Mouse (Mus musculus) MEL (cell line): ENCODE results near the gene Atp6v0a4. TPM values are rescaled to one million over a fixed set of nuclear protein-coding genes. Genes with fewer than 3 reads are reported as not detected.

Experiments
- DNase-seq: peaks from one replicate; pipeline ENCODE4 v3.0.0; 2011; ENCODE audit warnings: low read depth, low spot score
- H3K27ac ChIP-seq: 2 replicates; pipeline ENCODE4 v1.5.1; 2012; ENCODE audit warnings: low read depth, mild to moderate bottlenecking, control low read depth, low read length, moderate library complexity; ENCODE audit not compliant: control insufficient read depth
- H3K27me3 ChIP-seq, 2 experiments: fragments of 150-350 bp in 1 of 2; sonication (generic) in 1 of 2; 2 replicates each; pipeline ENCODE4 v1.6.1; 2012; ENCODE audit warnings: low read length in 2 of 2, mild to moderate bottlenecking in 2 of 2, improper control_type of control experiment in 1 of 2, moderate library complexity in 1 of 2; ENCODE audit not compliant: insufficient read depth in 2 of 2, control insufficient read depth in 1 of 2
- H3K36me3 ChIP-seq, 2 experiments: 2 replicates each; pipeline ENCODE4 v1.6.1; 2012 to 2014; ENCODE audit warnings: low read length in 2 of 2, improper control_type of control experiment in 1 of 2, inconsistent platforms in 1 of 2, mild to moderate bottlenecking in 1 of 2; ENCODE audit not compliant: insufficient read depth in 2 of 2, control insufficient read depth in 1 of 2
- H3K4me1 ChIP-seq, 2 experiments: fragments of 150-350 bp in 1 of 2; sonication (generic) in 1 of 2; 2 replicates each; pipeline ENCODE4 v1.6.1; 2012; ENCODE audit warnings: low read length in 2 of 2, improper control_type of control experiment in 1 of 2, mild to moderate bottlenecking in 1 of 2; ENCODE audit not compliant: insufficient read depth in 2 of 2, control insufficient read depth in 1 of 2
- H3K4me3 ChIP-seq, 2 experiments: fragments of 150-350 bp in 1 of 2; sonication (generic) in 1 of 2; 2 replicates each; pipeline ENCODE4 v1.5.1; 2012; ENCODE audit warnings: low read depth in 2 of 2, low read length in 2 of 2, mild to moderate bottlenecking in 2 of 2, moderate library complexity in 2 of 2, control low read depth in 1 of 2, improper control_type of control experiment in 1 of 2; ENCODE audit not compliant: control insufficient read depth in 1 of 2, insufficient read depth in 1 of 2
- H3K79me2 ChIP-seq: 2 replicates; pipeline ENCODE4 v1.6.1; 2012; ENCODE audit warnings: mild to moderate bottlenecking, low read length, moderate library complexity; ENCODE audit not compliant: control insufficient read depth, poor library complexity, insufficient read depth
- H3K9ac ChIP-seq: 2 replicates; pipeline ENCODE4 v1.6.1; 2012; ENCODE audit warnings: low read depth, mild to moderate bottlenecking, control low read depth, low read length, moderate library complexity; ENCODE audit not compliant: control insufficient read depth, poor library complexity, severe bottlenecking
- H3K9me3 ChIP-seq: fragments of 150-350 bp; sonication (generic); replicated peaks from 2 replicates; pipeline ENCODE4 v1.6.1; 2012; ENCODE audit warnings: mild to moderate bottlenecking, low read length, improper control_type of control experiment, moderate library complexity; ENCODE audit not compliant: insufficient read depth
- BHLHE40 ChIP-seq: IDR thresholded peaks from 2 replicates; pipeline ENCODE4 v1.6.1; 2012; ENCODE audit warnings: low read depth, mild to moderate bottlenecking, inconsistent platforms, low read length, improper control_type of control experiment, borderline replicate concordance
- CHD1 ChIP-seq: IDR thresholded peaks from 2 replicates; pipeline ENCODE4 v1.6.1; 2012; ENCODE audit warnings: low read depth, mild to moderate bottlenecking, inconsistent platforms, low read length, improper control_type of control experiment
- GABPA ChIP-seq: IDR thresholded peaks from 2 replicates; pipeline ENCODE4 v1.6.1; 2012; ENCODE audit warnings: low read depth, mild to moderate bottlenecking, inconsistent platforms, low read length, improper control_type of control experiment, moderate library complexity
- HCFC1 ChIP-seq: IDR thresholded peaks from 2 replicates; pipeline ENCODE4 v1.6.1; 2012; ENCODE audit warnings: low read depth, mild to moderate bottlenecking, inconsistent platforms, low read length, improper control_type of control experiment, moderate library complexity
- JUND ChIP-seq: IDR thresholded peaks from 2 replicates; pipeline ENCODE4 v1.6.1; 2011; ENCODE audit warnings: low read depth, mild to moderate bottlenecking, improper control_type of control experiment, low read length
- MAZ ChIP-seq: IDR thresholded peaks from 2 replicates; pipeline ENCODE4 v1.6.1; 2012; ENCODE audit warnings: low read depth, mild to moderate bottlenecking, inconsistent platforms, low read length, improper control_type of control experiment
- MXI1 ChIP-seq: IDR thresholded peaks from 2 replicates; pipeline ENCODE4 v1.6.1; 2011; ENCODE audit warnings: mild to moderate bottlenecking, low read depth, low read length, improper control_type of control experiment
- MYB ChIP-seq: IDR thresholded peaks from 2 replicates; pipeline ENCODE4 v1.6.1; 2011; ENCODE audit warnings: mild to moderate bottlenecking, low read depth, low read length, improper control_type of control experiment
- NRF1 ChIP-seq: IDR thresholded peaks from 2 replicates; pipeline ENCODE4 v1.6.1; 2014; ENCODE audit warnings: low read depth, mild to moderate bottlenecking, inconsistent platforms, low read length, improper control_type of control experiment, moderate library complexity; ENCODE audit not compliant: poor library complexity, insufficient read depth, severe bottlenecking
- POLR2AphosphoS2 ChIP-seq: IDR thresholded peaks from 2 replicates; pipeline ENCODE4 v1.6.1; 2011; ENCODE audit warnings: low read length, improper control_type of control experiment
- POLR2AphosphoS5 ChIP-seq: IDR thresholded peaks from 2 replicates; pipeline ENCODE4 v1.6.1; 2012; ENCODE audit warnings: low read depth, borderline replicate concordance, mild to moderate bottlenecking, inconsistent platforms, low read length, moderate library complexity, mixed read lengths
- RAD21 ChIP-seq: IDR thresholded peaks from 2 replicates; pipeline ENCODE4 v1.6.1; 2011; ENCODE audit warnings: mild to moderate bottlenecking, low read depth, low read length, improper control_type of control experiment
- SMC3 ChIP-seq: IDR thresholded peaks from 2 replicates; pipeline ENCODE4 v1.6.1; 2011; ENCODE audit warnings: low read depth, low read length, improper control_type of control experiment
- TAL1 ChIP-seq: IDR thresholded peaks from 2 replicates; pipeline ENCODE4 v1.6.1; 2012; ENCODE audit warnings: mild to moderate bottlenecking, inconsistent platforms, low read length, moderate library complexity, mixed read lengths
- USF1 ChIP-seq: IDR thresholded peaks from 2 replicates; pipeline ENCODE4 v1.6.1; 2014; ENCODE audit warnings: low read depth, mild to moderate bottlenecking, inconsistent platforms, low read length, improper control_type of control experiment, moderate library complexity
- ZC3H11A ChIP-seq: IDR thresholded peaks from 2 replicates; pipeline ENCODE4 v1.6.1; 2012; ENCODE audit warnings: low read depth, mild to moderate bottlenecking, inconsistent platforms, low read length, improper control_type of control experiment
- ZKSCAN1 ChIP-seq: IDR thresholded peaks from 2 replicates; pipeline ENCODE4 v1.6.1; 2012; ENCODE audit warnings: low read depth, mild to moderate bottlenecking, inconsistent platforms, low read length, improper control_type of control experiment, moderate library complexity
- ZNF384 ChIP-seq: IDR thresholded peaks from 2 replicates; pipeline ENCODE4 v1.6.1; 2012; ENCODE audit warnings: low read depth, mild to moderate bottlenecking, inconsistent platforms, low read length, improper control_type of control experiment
- polyA plus RNA-seq, 2 experiments: library from polyadenylated mRNA; stranded (reverse) in 1 of 2; unstranded in 1 of 2; fragments of >175 nt in 1 of 2; fragments of >200 nt in 1 of 2; gene quantifications; 2 replicates each; pipeline versions ENCODE4 v1.2.1 to v1.2.4; 2012; ENCODE audit warnings: low replicate concordance in 2 of 2, low read depth in 1 of 2; ENCODE audit not compliant: insufficient read length in 2 of 2, insufficient read depth in 1 of 2, missing spikeins in 1 of 2
- total RNA-seq: library from RNA; depleted of rRNA; stranded (reverse); fragments of 300-350 nt; gene quantifications from 2 replicates; pipeline ENCODE4 v1.2.3, GENCODE M21; 2012

Gene Atp6v0a4
- total and polyA plus RNA-seq, 3 experiments = 0.12 TPM; not detected in 2

- TF ChIP-seq SMC3 (no peak), MYB (no peak), MAZ (no peak), POLR2AphosphoS2 (no peak), CHD1 (no peak), TAL1 (no peak), HCFC1 (no peak), RAD21 (no peak)
- Histone ChIP-seq H3K9ac (no peak overlapping the region), H3K27me3 (no peaks in the 10 kb centered on the region; a peak in 1 of 4 replicates), H3K27ac (no peak overlapping the region), H3K36me3 (peaks cover 0 to 4% of the 10 kb centered on the region in 2 experiments; a peak in 1 of 4 replicates), H3K4me1 (peaks cover 0 to 6% of the 10 kb centered on the region in 2 experiments; a peak in 2 of 4 replicates), H3K4me3 (no peak overlapping the region), H3K9me3 (no peaks in the 10 kb centered on the region), H3K79me2 (no peaks in the 10 kb centered on the region)
- no peak for DNase-seq
These were observed 15.9 kb downstream of the Atp6v0a4 start for GRCm38 (mm10) chr6:38108449-38108848.

GRCm38 (mm10) chr6:38105924-38106323 lies 18.5 kb downstream of the Atp6v0a4 start:
- DNase-seq = no peak
- TF ChIP-seq USF1 = no peak
- no peak for TF ChIP-seq TAL1
- TF ChIP-seq NRF1 = no peak
- no peak for TF ChIP-seq JUND
- TF ChIP-seq MXI1 = no peak
- no peak for TF ChIP-seq ZKSCAN1
- TF ChIP-seq ZNF384 = no peak
- TF ChIP-seq ZC3H11A = no peak
- TF ChIP-seq POLR2AphosphoS5 = no peak
- no peak for TF ChIP-seq MYB
- no peak for TF ChIP-seq SMC3
- TF ChIP-seq GABPA = no peak
- TF ChIP-seq POLR2AphosphoS2 = no peak
- no peak for TF ChIP-seq BHLHE40
- TF ChIP-seq, all 39 proteins: peak for 0
- Histone ChIP-seq H3K27ac (no peak overlapping the region), H3K9ac (no peak overlapping the region), H3K79me2 (no peaks in the 10 kb centered on the region), H3K27me3 (no peaks in the 10 kb centered on the region), H3K4me1 (peaks cover 0 to 7% of the 10 kb centered on the region in 2 experiments; a peak in 2 of 4 replicates), H3K9me3 (no peaks in the 10 kb centered on the region), H3K36me3 (peaks cover 0 to 5% of the 10 kb centered on the region in 2 experiments; a peak in 1 of 4 replicates), H3K4me3 (no peak overlapping the region)
